ENCODE assay signal across 9 mouse cellular contexts in the genomic region with DNA sequence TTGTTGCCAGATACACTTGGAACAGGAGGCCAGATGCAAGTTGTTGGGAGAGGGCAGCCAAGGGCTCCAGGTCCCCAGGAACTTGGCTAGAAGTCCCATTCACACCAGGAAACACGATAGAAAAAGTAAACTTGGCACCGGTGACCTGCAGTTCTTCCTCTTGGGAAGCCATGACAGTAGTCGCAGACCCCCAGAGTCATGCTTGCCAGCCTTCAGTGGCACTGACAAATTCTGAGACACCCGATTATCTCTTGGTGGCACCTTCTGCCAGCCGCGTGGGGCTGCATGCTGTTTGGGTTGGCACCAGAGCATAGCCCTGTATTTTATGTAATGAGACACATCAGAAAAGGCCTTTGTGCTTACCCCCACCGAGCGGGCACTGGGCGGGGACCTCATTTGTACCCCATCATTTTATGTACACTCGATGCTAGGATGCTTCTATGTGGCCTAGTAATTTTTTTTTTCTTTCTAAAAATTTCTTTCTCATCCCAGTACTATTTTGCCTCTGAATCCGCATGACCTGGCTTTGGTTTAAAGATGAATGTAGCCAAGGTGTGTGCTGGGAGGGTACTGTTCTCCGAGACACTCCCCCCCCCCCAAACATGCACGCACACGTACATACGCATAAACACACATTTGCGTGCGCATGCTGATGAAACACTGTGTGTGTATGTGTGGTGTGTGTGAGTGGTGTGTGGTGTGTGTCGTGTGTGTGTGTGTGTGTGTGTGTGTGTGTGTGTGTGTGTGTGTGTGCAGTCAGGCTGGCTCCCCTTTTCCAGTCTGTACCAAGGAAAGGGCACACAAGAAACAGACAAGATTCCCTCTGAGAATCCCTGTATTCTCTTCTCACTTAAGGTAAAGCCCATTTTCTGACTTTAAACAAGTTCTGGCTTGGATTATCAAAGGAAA.
A peak's percentile ranks its signal among the peaks of the same experiment; 100 is the strongest.
DNase-seq lines count a peak whose midpoint lies in the region; ATAC-seq lines count a peak whose summit lies in the region.
"Had no signal": no experiment of that assay in that cellular context is flagged by ENCODE, and none has a peak within 500 bp of the region (broad histone marks: within the 10 kb centered on the region; RNA-seq: fewer than 3 reads in every experiment).

No protein-coding gene starts in this region.

- peak overlapping the region; percentile 85 for H3K27ac ChIP-seq in intestine, embryonic 15.5 days
- no peak overlapping the region for H3K27ac ChIP-seq in neural tube, embryonic 14.5 days (ENCODE audit: low read depth, low read length)

- H3K4me1 ChIP-seq in intestine, embryonic 15.5 days (replicated peaks) = peaks cover 22% of the 10 kb centered on the region
- peaks cover 25% of the 10 kb centered on the region for H3K4me1 ChIP-seq in neural tube, embryonic 14.5 days (ENCODE audit: control insufficient read depth, insufficient read depth, low read length)

- H3K9ac ChIP-seq in intestine, embryonic 15.5 days = no peak overlapping the region
- no peak overlapping the region for H3K9ac ChIP-seq in neural tube, embryonic 14.5 days (replicated peaks; ENCODE audit: low read depth, low read length)

- no peaks in the 10 kb centered on the region for H3K27me3 ChIP-seq in intestine, embryonic 15.5 days (replicated peaks)
- H3K27me3 ChIP-seq in neural tube, embryonic 14.5 days (ENCODE audit: control insufficient read depth, insufficient read depth, low read length) = 0 out of 2 replicates have a peak, but pooled peaks cover 2% of the 10 kb centered on the region
- H3K27me3 ChIP-seq: Patski had no signal

- no peak overlapping the region for H3K4me3 ChIP-seq in intestine, embryonic 15.5 days (replicated peaks)
- no peak overlapping the region for H3K4me3 ChIP-seq in neural tube, embryonic 14.5 days (ENCODE audit: low read depth, low read length)

- H3K4me2 ChIP-seq in intestine, embryonic 15.5 days (replicated peaks) = peak overlapping the region; percentile 19; the same call in 1 of the 2 replicates
- H3K4me2 ChIP-seq in neural tube, embryonic 14.5 days (ENCODE audit: low read depth, low read length) = peak overlapping the region; percentile 26; the same call in 1 of the 2 replicates

- 56% methylated on average over 18 of the region's 18 CpGs for WGBS in intestine, embryonic 15.5 days
- 14% methylated on average over 18 of the region's 18 CpGs for WGBS in neural tube, embryonic 14.5 days

- peak; percentile 35 to 49 for DNase-seq in layer of hippocampus, postnatal 10 days (ENCODE audit: low spot score in 2 of 2)
- no peak for DNase-seq in layer of hippocampus, adult 9-10 months (ENCODE audit: low spot score)
- DNase-seq in cerebellum, postnatal 25 days = peak; percentile 70 to 71
- DNase-seq in adrenal gland, adult 2 months = no peak
- no peak for DNase-seq in left cerebral cortex, postnatal 14 days (ENCODE audit: low spot score in 2 of 2)
- DNase-seq in adrenal gland, adult (ENCODE audit: inconsistent age in 2 of 2, low spot score in 1 of 2) = no peak

- intact Hi-C loops in left cerebral cortex, postnatal 14 days (cut with DNase I) = no loop called here

- H3K9me3 ChIP-seq in intestine, embryonic 15.5 days = no peaks in the 10 kb centered on the region
- H3K9me3 ChIP-seq in neural tube, embryonic 14.5 days (ENCODE audit: control insufficient read depth, low read length) = no peaks in the 10 kb centered on the region

- H3K36me3 ChIP-seq in intestine, embryonic 15.5 days = no peaks in the 10 kb centered on the region
- no peaks in the 10 kb centered on the region for H3K36me3 ChIP-seq in neural tube, embryonic 14.5 days (ENCODE audit: control insufficient read depth, insufficient read depth, low read length)

- ATAC-seq in intestine, embryonic 15.5 days = no peak
- ATAC-seq in neural tube, embryonic 14.5 days (ENCODE audit: low read depth) = peak; percentile 48

Comparison
In these comparisons a context has a peak if more than half of its experiments do, and no peak if none do; other contexts are left out.
1. DNase-seq: peak in layer of hippocampus, postnatal 10 days (2 of 2) and cerebellum, postnatal 25 days (2 of 2); none in layer of hippocampus, adult 9-10 months (single experiment), adrenal gland, adult 2 months (single experiment), left cerebral cortex, postnatal 14 days (0 of 2) and adrenal gland, adult (0 of 2).